Mouse (Mus musculus) urinary bladder, postnatal 10 days (tissue): ENCODE data around the gene Bola3.

Source experiments
- DNase-seq: peaks from one replicate; pipeline ENCODE4 v3.0.0; 2022; ENCODE audit warnings: low spot score

The Bola3 gene

GRCm38 (mm10) chr6:83395544-83396229 lies 46.7 kb downstream of the Bola3 start:
- DNase-seq: no peak

- no peak for DNase-seq
Measured at GRCm38 (mm10) chr6:83396711-83397110, 47.8 kb downstream of the Bola3 start.

GRCm38 (mm10) chr6:83397728-83398127 lies 48.8 kb downstream of the Bola3 start:
- no peak for DNase-seq

GRCm38 (mm10) chr6:83399790-83400189 lies 50.8 kb downstream of the Bola3 start:
- no peak for DNase-seq

- DNase-seq: no peak
Measured at GRCm38 (mm10) chr6:83403481-83403880, 54.5 kb downstream of the Bola3 start.

GRCm38 (mm10) chr6:83404571-83404970 lies 55.6 kb downstream of the Bola3 start:
- no peak for DNase-seq

GRCm38 (mm10) chr6:83405511-83406064 lies 56.6 kb downstream of the Bola3 start:
- no peak for DNase-seq

GRCm38 (mm10) chr6:83408510-83408909 lies 59.6 kb downstream of the Bola3 start:
- no peak for DNase-seq
